ENCODE assay signal across 17 mouse cellular contexts in genomic region chr2:24443256-24443790, GRCm38 (mm10). TPM values are rescaled to one million over a fixed set of nuclear protein-coding genes. Genes with fewer than 3 reads are reported as not detected.
"Had no signal": no experiment of that assay in that cellular context is flagged by ENCODE, and none has a peak within 500 bp of the region (broad histone marks: within the 10 kb centered on the region; RNA-seq: fewer than 3 reads in every experiment).

No protein-coding gene starts in this region.

- H3K27ac ChIP-seq: limb, embryonic 15.5 days; liver, embryonic 12.5 days; macrophage; midbrain, embryonic 15.5 days; neural tube, embryonic 12.5 days; stomach, postnatal 0 days had no signal

- H3K9me3 ChIP-seq: limb, embryonic 15.5 days; liver, embryonic 12.5 days; megakaryocyte, embryonic 14.5 days; midbrain, embryonic 15.5 days; neural tube, embryonic 12.5 days had no signal

- ATAC-seq: liver, embryonic 12.5 days; midbrain, embryonic 15.5 days had no signal

- H3K4me3 ChIP-seq: limb, embryonic 15.5 days; liver, embryonic 12.5 days; megakaryocyte, embryonic 14.5 days; midbrain, embryonic 15.5 days; neural tube, embryonic 12.5 days had no signal

- H3K4me2 ChIP-seq: limb, embryonic 15.5 days; liver, embryonic 12.5 days; lung, embryonic 14.5 days; midbrain, embryonic 11.5 days; midbrain, embryonic 15.5 days; neural tube, embryonic 12.5 days had no signal

- H3K27me3 ChIP-seq: limb, embryonic 15.5 days; liver, embryonic 12.5 days; midbrain, embryonic 15.5 days; neural tube, embryonic 12.5 days had no signal

- H3K36me3 ChIP-seq: limb, embryonic 15.5 days; liver, embryonic 12.5 days; midbrain, embryonic 15.5 days; neural tube, embryonic 12.5 days had no signal

- DNase-seq: layer of hippocampus, postnatal 36 days; lung, embryonic 14.5 days; lung, postnatal 10 days; thymus, postnatal 4 days had no signal

- H3K9ac ChIP-seq: limb, embryonic 15.5 days; liver, embryonic 12.5 days; lung, embryonic 14.5 days; midbrain, embryonic 15.5 days; neural tube, embryonic 12.5 days had no signal

- H3K4me1 ChIP-seq: limb, embryonic 15.5 days; liver, embryonic 12.5 days; megakaryocyte, embryonic 14.5 days; midbrain, embryonic 15.5 days; neural tube, embryonic 12.5 days had no signal

RNA-seq across cellular contexts. Expression of gene Pax8, which starts 32.1 kb away (rescaled TPM):
- total RNA-seq: layer of hippocampus, postnatal 36 days; left cerebral cortex, adult 8-10 months; left cerebral cortex, postnatal 25 days; monocyte, adult 5-6 weeks; neutrophil, adult 5-6 weeks had no signal
- polyA plus RNA-seq: limb, embryonic 11.5 days; liver, embryonic 12.5 days; lung, embryonic 14.5 days; macrophage had no signal
